Mouse (Mus musculus) CH12.LX (cell line): ENCODE measurements around the gene Cntn4. TPM values are rescaled to one million over a fixed set of nuclear protein-coding genes. Genes with fewer than 3 reads are reported as not detected.

ENCODE experiments used
- DNase-seq: peaks from one replicate; pipeline ENCODE4 v3.0.0-alpha.2; 2013; ENCODE audit errors: extremely low read depth
- H3K27ac ChIP-seq: 2 replicates; pipeline ENCODE4 v1.5.1; 2012; ENCODE audit warnings: low read depth, mild to moderate bottlenecking, control low read depth, moderate library complexity; ENCODE audit not compliant: insufficient read depth
- H3K27me3 ChIP-seq: replicated peaks from 2 replicates; pipeline ENCODE3; 2012; ENCODE audit warnings: inconsistent platforms
- H3K36me3 ChIP-seq, 2 experiments: replicated peaks in 1 of 2; 2 replicates each; pipeline versions ENCODE3 to v1.6.1; 2012; ENCODE audit warnings: inconsistent platforms in 1 of 2, low read length in 1 of 2, mild to moderate bottlenecking in 1 of 2, mixed read lengths in 1 of 2, moderate library complexity in 1 of 2; ENCODE audit not compliant: control insufficient read depth in 1 of 2, insufficient read depth in 1 of 2
- H3K4me1 ChIP-seq, 2 experiments: 2 replicates each; pipeline ENCODE4 v1.6.1; 2012; ENCODE audit warnings: inconsistent platforms in 1 of 2, moderate library complexity in 1 of 2; ENCODE audit not compliant: insufficient read depth in 2 of 2, control insufficient read depth in 1 of 2
- H3K4me2 ChIP-seq: 2 replicates; pipeline ENCODE4 v1.6.1; 2012; ENCODE audit warnings: low read depth, mild to moderate bottlenecking, control low read depth; ENCODE audit not compliant: poor library complexity, insufficient read depth, severe bottlenecking
- H3K4me3 ChIP-seq, 3 experiments: fragments of 150-350 bp in 1 of 3; sonication (generic) in 1 of 3; replicated peaks in 1 of 3; 2 replicates each; pipeline versions ENCODE3 to v1.5.1; 2011 to 2012; ENCODE audit warnings: low read depth in 2 of 3, low read length in 2 of 3, mild to moderate bottlenecking in 2 of 3, moderate library complexity in 2 of 3, control low read depth in 1 of 3, improper control_type of control experiment in 1 of 3, inconsistent platforms in 1 of 3, mixed read lengths in 1 of 3; ENCODE audit not compliant: poor library complexity in 1 of 3
- H3K79me2 ChIP-seq: replicated peaks from 2 replicates; pipeline ENCODE4 v1.6.1; 2012; ENCODE audit warnings: mild to moderate bottlenecking, moderate library complexity; ENCODE audit not compliant: control insufficient read depth, poor library complexity, insufficient read depth, severe bottlenecking; ENCODE audit errors: extremely low read depth
- H3K9ac ChIP-seq: 2 replicates; pipeline ENCODE4 v1.6.1; 2012; ENCODE audit warnings: low read depth, mild to moderate bottlenecking, control low read depth, moderate library complexity; ENCODE audit not compliant: insufficient read depth
- H3K9me3 ChIP-seq: replicated peaks from 2 replicates; pipeline ENCODE3; 2012; ENCODE audit warnings: low read length, inconsistent platforms, mixed read lengths
- BHLHE40 ChIP-seq: IDR thresholded peaks from 2 replicates; pipeline ENCODE4 v1.6.1; 2011; ENCODE audit warnings: mild to moderate bottlenecking, low read depth, low read length, improper control_type of control experiment
- CHD2 ChIP-seq: IDR thresholded peaks from 2 replicates; pipeline ENCODE4 v1.6.1; 2011; ENCODE audit warnings: low read length, improper control_type of control experiment
- CTCF ChIP-seq, 2 experiments: IDR thresholded peaks in 1 of 2; conservative IDR thresholded peaks in 1 of 2; 2 replicates each; pipeline ENCODE4 v1.5.1; 2011 to 2012; ENCODE audit warnings: low read depth in 2 of 2, low read length in 2 of 2, improper control_type of control experiment in 1 of 2, inconsistent platforms in 1 of 2, mild to moderate bottlenecking in 1 of 2, moderate library complexity in 1 of 2
- E2F4 ChIP-seq: IDR thresholded peaks from 2 replicates; pipeline ENCODE4 v1.6.1; 2011; ENCODE audit warnings: low read depth, low read length, improper control_type of control experiment; ENCODE audit not compliant: insufficient replicate concordance
- ELF1 ChIP-seq: IDR thresholded peaks from 2 replicates; pipeline ENCODE4 v1.6.1; 2014; ENCODE audit warnings: low read depth, mild to moderate bottlenecking, inconsistent platforms, low read length, improper control_type of control experiment
- ETS1 ChIP-seq: conservative IDR thresholded peaks from 2 replicates; pipeline ENCODE4 v1.6.1; 2012; ENCODE audit warnings: low read depth, mild to moderate bottlenecking, inconsistent platforms, low read length, improper control_type of control experiment, moderate library complexity
- GABPA ChIP-seq: IDR thresholded peaks from 2 replicates; pipeline ENCODE4 v1.6.1; 2012; ENCODE audit warnings: low read depth, low read length, improper control_type of control experiment, inconsistent platforms; ENCODE audit not compliant: insufficient replicate concordance
- IRF4 ChIP-seq: IDR thresholded peaks from 2 replicates; pipeline ENCODE4 v1.6.1; 2014; ENCODE audit warnings: low read depth, mild to moderate bottlenecking, inconsistent platforms, low read length, improper control_type of control experiment
- KAT2A ChIP-seq: IDR thresholded peaks from 2 replicates; pipeline ENCODE4 v1.6.1; 2012; ENCODE audit warnings: low read length, improper control_type of control experiment, inconsistent platforms; ENCODE audit not compliant: insufficient replicate concordance
- MAZ ChIP-seq: IDR thresholded peaks from 2 replicates; pipeline ENCODE4 v1.6.1; 2012; ENCODE audit warnings: low read depth, mild to moderate bottlenecking, inconsistent platforms, low read length, improper control_type of control experiment, moderate library complexity
- MEF2A ChIP-seq: IDR thresholded peaks from 2 replicates; pipeline ENCODE4 v1.6.1; 2014; ENCODE audit warnings: low read depth, mild to moderate bottlenecking, inconsistent platforms, low read length, improper control_type of control experiment, borderline replicate concordance
- MYC ChIP-seq: IDR thresholded peaks from 2 replicates; pipeline ENCODE4 v1.6.1; 2011; ENCODE audit warnings: low read depth, mild to moderate bottlenecking, improper control_type of control experiment, low read length
- PAX5 ChIP-seq: IDR thresholded peaks from 2 replicates; pipeline ENCODE4 v1.6.1; 2012; ENCODE audit warnings: low read length, inconsistent platforms, mixed read lengths
- POLR2A ChIP-seq: IDR thresholded peaks from 2 replicates; pipeline ENCODE4 v1.6.1; 2011; ENCODE audit warnings: low read depth, mild to moderate bottlenecking, improper control_type of control experiment, low read length
- RCOR1 ChIP-seq: conservative IDR thresholded peaks from 2 replicates; pipeline ENCODE4 v1.6.1; 2012; ENCODE audit warnings: low read depth, mild to moderate bottlenecking, inconsistent platforms, low read length, improper control_type of control experiment
- SIN3A ChIP-seq: IDR thresholded peaks from 2 replicates; pipeline ENCODE4 v1.6.1; 2012; ENCODE audit warnings: low read length, improper control_type of control experiment, inconsistent platforms
- SMC3 ChIP-seq: IDR thresholded peaks from 2 replicates; pipeline ENCODE4 v1.6.1; 2011; ENCODE audit warnings: low read depth, low read length, improper control_type of control experiment
- TBP ChIP-seq: conservative IDR thresholded peaks from 2 replicates; pipeline ENCODE4 v1.6.1; 2011; ENCODE audit warnings: low read depth, low read length, improper control_type of control experiment
- UBTF ChIP-seq: IDR thresholded peaks from 2 replicates; pipeline ENCODE4 v1.6.1; 2012; ENCODE audit warnings: low read depth, mild to moderate bottlenecking, inconsistent platforms, low read length, improper control_type of control experiment, moderate library complexity
- USF2 ChIP-seq: conservative IDR thresholded peaks from 2 replicates; pipeline ENCODE4 v1.6.1; 2011; ENCODE audit warnings: low read depth, low read length, improper control_type of control experiment
- ZKSCAN1 ChIP-seq: IDR thresholded peaks from 2 replicates; pipeline ENCODE4 v1.6.1; 2012; ENCODE audit warnings: low read depth, inconsistent platforms, low read length, improper control_type of control experiment, borderline replicate concordance
- ZMIZ1 ChIP-seq: IDR thresholded peaks from 2 replicates; pipeline ENCODE4 v1.6.1; 2012; ENCODE audit warnings: low read depth, mild to moderate bottlenecking, inconsistent platforms, low read length, improper control_type of control experiment
- ZNF384 ChIP-seq: IDR thresholded peaks from 2 replicates; pipeline ENCODE4 v1.6.1; 2012; ENCODE audit warnings: low read depth, low read length, improper control_type of control experiment, inconsistent platforms
- dilution Hi-C: fragments of 300-500 bp; cut with MboI; formaldehyde crosslinking; loops from 2 replicates; pipeline ENCODE4 v1.14.3; 2020; ENCODE audit warnings: low sequenced_read_pairs; ENCODE audit not compliant: extremely low pct_unique_long_range_greater_than_20kb, extremely low pct_ligation_motif_present
- in situ Hi-C: fragments of 300-500 bp; cut with MboI; formaldehyde crosslinking; loops from 3 replicates; pipeline ENCODE4 v1.14.3; 2019; ENCODE audit warnings: low sequenced_read_pairs, low pct_ligation_motif_present, low pct_unique_long_range_greater_than_20kb, mixed read lengths
- polyA plus RNA-seq: library from polyadenylated mRNA; unstranded; fragments of >175 nt; gene quantifications from 2 replicates; pipeline ENCODE4 v1.2.1, GENCODE M21; 2012; ENCODE audit warnings: low read depth; ENCODE audit not compliant: insufficient read length
- total RNA-seq, 2 experiments: library from RNA; depleted of rRNA; stranded (reverse); fragments of 300-350 nt in 1 of 2; fragments of >200 nt in 1 of 2; gene quantifications; 2 replicates each; pipeline ENCODE4 v1.2.3; 2012 to 2014

Cntn4 gene
- total and polyA plus RNA-seq, 3 experiments: 0.14 TPM; not detected in 2

DNA sequence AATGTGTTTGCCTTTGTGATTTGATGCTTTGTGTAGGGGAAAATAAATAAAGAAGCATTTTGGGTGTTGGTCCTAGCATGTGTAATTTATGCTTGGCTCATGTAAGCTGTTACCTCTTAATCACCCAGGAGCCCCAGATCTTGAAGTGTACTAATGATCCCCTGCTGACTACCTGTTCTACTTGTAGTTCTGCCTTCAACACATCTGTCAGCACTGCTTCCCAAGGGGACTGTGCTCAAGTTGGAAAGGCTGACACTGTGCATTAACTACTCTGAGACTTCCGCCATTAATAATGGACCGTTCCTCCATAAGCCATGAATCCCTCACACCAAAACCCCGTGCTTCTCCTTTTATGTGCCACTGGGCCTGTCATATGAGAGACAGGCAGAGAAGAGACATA lies 778.2 kb downstream of the Cntn4 start:
- peaks cover 0 to 13% of the 10 kb centered on the region in 2 experiments; a peak in 1 of 4 replicates for H3K4me1 ChIP-seq
- H3K4me2 ChIP-seq: no peak overlapping the region
- in situ Hi-C loops (no loop called here), dilution Hi-C loops (no loop called here)
- no peak for DNase-seq
- no peak overlapping the region for H3K27ac ChIP-seq
- H3K9ac ChIP-seq: no peak overlapping the region
- TF ChIP-seq IRF4 (no peak), UBTF (no peak), ELF1 (no peak), ZKSCAN1 (no peak), CTCF (conservative IDR thresholded peaks at IDR 0.05 in 1 of 2, IDR thresholded peaks at IDR 0.05 in 1 of 2; ENCODE audit: low read depth in 2 of 2, low read length in 2 of 2) (no peak), E2F4 (no peak), SIN3A (no peak), ZNF384 (no peak)
- H3K79me2 ChIP-seq: no peaks in the 10 kb centered on the region
- H3K4me3 ChIP-seq: no peak overlapping the region
- no peaks in the 10 kb centered on the region for H3K9me3 ChIP-seq
- no peaks in the 10 kb centered on the region for H3K27me3 ChIP-seq
- no peaks in the 10 kb centered on the region for H3K36me3 ChIP-seq

GRCm38 (mm10) chr6:106458166-106458565 lies 780.7 kb downstream of the Cntn4 start:
- no peaks in the 10 kb centered on the region for H3K27me3 ChIP-seq
- in situ Hi-C loops (no loop called here), dilution Hi-C loops (no loop called here)
- DNase-seq: no peak
- no peak overlapping the region for H3K4me2 ChIP-seq
- H3K4me1 ChIP-seq: peaks cover 0 to 13% of the 10 kb centered on the region in 2 experiments; a peak in 1 of 4 replicates
- no peaks in the 10 kb centered on the region for H3K79me2 ChIP-seq
- H3K27ac ChIP-seq: no peak overlapping the region
- TF ChIP-seq MEF2A (no peak), PAX5 (no peak), MAZ (no peak), BHLHE40 (no peak), USF2 (no peak), ELF1 (no peak), TBP (no peak), ZMIZ1 (no peak), GABPA (no peak), CTCF (conservative IDR thresholded peaks at IDR 0.05 in 1 of 2, IDR thresholded peaks at IDR 0.05 in 1 of 2; ENCODE audit: low read depth in 2 of 2, low read length in 2 of 2) (no peak), POLR2A (no peak), ZNF384 (no peak), E2F4 (no peak), KAT2A (no peak), RCOR1 (no peak), CHD2 (no peak), MYC (no peak), SMC3 (no peak), ETS1 (no peak)
- H3K36me3 ChIP-seq: no peaks in the 10 kb centered on the region
- no peak overlapping the region for H3K4me3 ChIP-seq
- H3K9ac ChIP-seq: no peak overlapping the region
- H3K9me3 ChIP-seq: no peaks in the 10 kb centered on the region
